Mouse (Mus musculus): ENCODE measurements around the gene Ddx49. TPM values are rescaled to one million over a fixed set of nuclear protein-coding genes. Genes with fewer than 3 reads are reported as not detected.

Gene Ddx49
- polyA plus RNA-seq, 1 experiment from 2014 or later, result 32.9 TPM

GRCm38 (mm10) chr8:70284421-70284820 lies 17.9 kb downstream of the Ddx49 start:
- Histone ChIP-seq H3K9ac (ENCODE audit: low read depth, low read length) (no peak overlapping the region), H3K27ac (ENCODE audit: low read depth, low read length) (no peak overlapping the region), H3K4me2 (replicated peaks; ENCODE audit: low read depth) (no peak overlapping the region), H3K27me3 (replicated peaks; ENCODE audit: control insufficient read depth, insufficient read depth, low read length) (no peaks in the 10 kb centered on the region), H3K36me3 (ENCODE audit: control insufficient read depth, insufficient read depth) (peaks cover 27% of the 10 kb centered on the region), H3K9me3 (ENCODE audit: control insufficient read depth) (no peaks in the 10 kb centered on the region), H3K4me1 (replicated peaks; ENCODE audit: control insufficient read depth, insufficient read depth, low read length) (no peaks in the 10 kb centered on the region), H3K4me3 (ENCODE audit: low read depth, low read length) (no peak overlapping the region)
- no peak for ATAC-seq
- WGBS, result 85% methylated on average over 5 of the region's 5 CpGs
- TF ChIP-seq CTCF (IDR thresholded peaks at IDR 0.05; ENCODE audit: low read depth), result no peak

GRCm38 (mm10) chr8:70283136-70284077 lies 18.9 kb downstream of the Ddx49 start:
- Histone ChIP-seq H3K9me3 (ENCODE audit: control insufficient read depth) (no peaks in the 10 kb centered on the region), H3K4me1 (replicated peaks; ENCODE audit: control insufficient read depth, insufficient read depth, low read length) (no peaks in the 10 kb centered on the region), H3K4me2 (replicated peaks; ENCODE audit: low read depth) (peak overlapping the region; percentile 89), H3K27ac (ENCODE audit: low read depth, low read length) (peak overlapping the region; percentile 37; the same call in 1 of the 2 replicates), H3K4me3 (ENCODE audit: low read depth, low read length) (peak overlapping the region; percentile 69), H3K27me3 (replicated peaks; ENCODE audit: control insufficient read depth, insufficient read depth, low read length) (no peaks in the 10 kb centered on the region), H3K36me3 (ENCODE audit: control insufficient read depth, insufficient read depth) (peaks cover 24% of the 10 kb centered on the region), H3K9ac (ENCODE audit: low read depth, low read length) (peak overlapping the region; percentile 83)
- ATAC-seq, result peak; percentile 35
- no peak for TF ChIP-seq CTCF (IDR thresholded peaks at IDR 0.05; ENCODE audit: low read depth)
- WGBS, result 2% methylated on average over 55 of the region's 55 CpGs

- H3K4me1 ChIP-seq (replicated peaks; ENCODE audit: control insufficient read depth, insufficient read depth, low read length), result no peaks in the 10 kb centered on the region
- 2% methylated on average over 35 of the region's 36 CpGs for whole genome bisulfite sequencing
- H3K4me3 ChIP-seq (ENCODE audit: low read depth, low read length), result peak within 1 kb of the TSS; percentile 69
- H3K4me2 ChIP-seq (replicated peaks; ENCODE audit: low read depth), result peak within 1 kb of the TSS; percentile 89
- H3K27me3 ChIP-seq (replicated peaks; ENCODE audit: control insufficient read depth, insufficient read depth, low read length), result no peaks in the 10 kb centered on the region
- peak within 1 kb of the TSS; percentile 83 for H3K9ac ChIP-seq (ENCODE audit: low read depth, low read length)
- H3K36me3 ChIP-seq (ENCODE audit: control insufficient read depth, insufficient read depth), result peaks cover 21% of the 10 kb centered on the region
- ATAC-seq, result peak; percentile 80
- H3K9me3 ChIP-seq (ENCODE audit: control insufficient read depth), result no peaks in the 10 kb centered on the region
- TF ChIP-seq CTCF (IDR thresholded peaks at IDR 0.05; ENCODE audit: low read depth), result peak; percentile 88
- H3K27ac ChIP-seq (ENCODE audit: low read depth, low read length), result peak within 1 kb of the TSS; percentile 37
These were observed 19.6 kb downstream of the Ddx49 start, which contains the start of gene Homer3 for GRCm38 (mm10) chr8:70282603-70283135. Gene Homer3, plus strand, starts transcription at chr8:70282827.

GRCm38 (mm10) chr8:70281001-70281400 lies 21.3 kb downstream of the Ddx49 start:
- H3K36me3 ChIP-seq (ENCODE audit: control insufficient read depth, insufficient read depth), result peaks cover 12% of the 10 kb centered on the region
- no peak overlapping the region for H3K9ac ChIP-seq (ENCODE audit: low read depth, low read length)
- H3K4me1 ChIP-seq (replicated peaks; ENCODE audit: control insufficient read depth, insufficient read depth, low read length), result no peaks in the 10 kb centered on the region
- no peak overlapping the region for H3K4me2 ChIP-seq (replicated peaks; ENCODE audit: low read depth)
- whole genome bisulfite sequencing, result 55% methylated on average over 3 of the region's 3 CpGs
- ATAC-seq, result no peak
- no peaks in the 10 kb centered on the region for H3K27me3 ChIP-seq (replicated peaks; ENCODE audit: control insufficient read depth, insufficient read depth, low read length)
- TF ChIP-seq CTCF (IDR thresholded peaks at IDR 0.05; ENCODE audit: low read depth), result no peak
- H3K27ac ChIP-seq (ENCODE audit: low read depth, low read length), result no peak overlapping the region
- no peak overlapping the region for H3K4me3 ChIP-seq (ENCODE audit: low read depth, low read length)
- H3K9me3 ChIP-seq (ENCODE audit: control insufficient read depth), result no peaks in the 10 kb centered on the region

GRCm38 (mm10) chr8:70279266-70279665 lies 23.0 kb downstream of the Ddx49 start:
- no peak overlapping the region for H3K4me2 ChIP-seq (replicated peaks; ENCODE audit: low read depth)
- no peak overlapping the region for H3K27ac ChIP-seq (ENCODE audit: low read depth, low read length)
- TF ChIP-seq CTCF (IDR thresholded peaks at IDR 0.05; ENCODE audit: low read depth), result no peak
- no peaks in the 10 kb centered on the region for H3K9me3 ChIP-seq (ENCODE audit: control insufficient read depth)
- 70% methylated on average over 8 of the region's 8 CpGs for WGBS
- H3K4me1 ChIP-seq (replicated peaks; ENCODE audit: control insufficient read depth, insufficient read depth, low read length), result no peaks in the 10 kb centered on the region
- H3K36me3 ChIP-seq (ENCODE audit: control insufficient read depth, insufficient read depth), result no peaks in the 10 kb centered on the region
- H3K27me3 ChIP-seq (replicated peaks; ENCODE audit: control insufficient read depth, insufficient read depth, low read length), result no peaks in the 10 kb centered on the region
- no peak overlapping the region for H3K4me3 ChIP-seq (ENCODE audit: low read depth, low read length)
- no peak for ATAC-seq
- H3K9ac ChIP-seq (ENCODE audit: low read depth, low read length), result no peak overlapping the region

GRCm38 (mm10) chr8:70278175-70278574 lies 24.1 kb downstream of the Ddx49 start:
- no peak overlapping the region for H3K27ac ChIP-seq (ENCODE audit: low read depth, low read length)
- no peak overlapping the region for H3K4me2 ChIP-seq (replicated peaks; ENCODE audit: low read depth)
- no peaks in the 10 kb centered on the region for H3K36me3 ChIP-seq (ENCODE audit: control insufficient read depth, insufficient read depth)
- 0 out of 2 replicates have a peak overlapping the region, but pooled peaks have one; percentile 17 for H3K9ac ChIP-seq (ENCODE audit: low read depth, low read length)
- 53% methylated on average over 15 of the region's 15 CpGs for whole genome bisulfite sequencing
- TF ChIP-seq CTCF (IDR thresholded peaks at IDR 0.05; ENCODE audit: low read depth), result no peak
- H3K4me3 ChIP-seq (ENCODE audit: low read depth, low read length), result no peak overlapping the region
- H3K9me3 ChIP-seq (ENCODE audit: control insufficient read depth), result no peaks in the 10 kb centered on the region
- no peak for ATAC-seq
- no peaks in the 10 kb centered on the region for H3K27me3 ChIP-seq (replicated peaks; ENCODE audit: control insufficient read depth, insufficient read depth, low read length)
- H3K4me1 ChIP-seq (replicated peaks; ENCODE audit: control insufficient read depth, insufficient read depth, low read length), result no peaks in the 10 kb centered on the region

Data from intestine, postnatal 0 days (tissue).